Mouse (Mus musculus) liver, adult 2 months (tissue): ENCODE results near the gene Ivl.

Source experiments
- CTCF ChIP-seq: fragments of 200-500 bp; IDR thresholded peaks from 2 replicates; pipeline ENCODE4 v1.5.1; 2011; ENCODE audit warnings: low read depth, low read length, control low read depth
- POLR2A ChIP-seq: fragments of 200-500 bp; IDR thresholded peaks from 2 replicates; pipeline ENCODE4 v1.6.1; 2011; ENCODE audit warnings: low read length, control low read depth; ENCODE audit not compliant: insufficient read depth; ENCODE audit errors: extremely low read depth

DNA sequence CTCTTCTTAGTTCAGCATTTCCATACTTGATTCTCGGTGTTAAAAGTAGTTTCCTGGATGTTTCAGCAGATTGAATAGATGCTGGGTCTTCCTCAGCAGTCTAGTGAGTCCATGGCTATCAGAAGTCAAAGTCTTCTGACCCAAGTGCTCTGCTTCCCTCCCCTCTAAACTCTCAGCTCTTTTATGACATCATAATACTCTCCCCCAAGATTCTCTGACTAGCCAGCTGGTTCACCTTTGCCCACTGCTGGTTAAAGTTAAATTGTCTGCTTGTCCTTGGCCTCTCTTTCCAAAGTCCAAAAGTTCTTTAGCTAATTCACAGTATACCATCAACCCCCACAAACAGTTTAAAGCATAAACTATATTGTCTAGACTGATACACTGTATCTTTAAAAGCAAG lies 15.3 kb upstream of the Ivl start, which contains the start of gene Smcp:
- TF ChIP-seq CTCF (no peak), POLR2A (no peak)
